Mouse (Mus musculus): ENCODE measurements around the gene Sidt1.
A peak's percentile ranks its signal among the peaks of the same experiment; 100 is the strongest.
"Not testable (repeated sequence)": the region's sequence is repeated elsewhere in the genome, so short reads cannot be mapped to it uniquely, and the experiment has no call there.

Sidt1 gene

DNA sequence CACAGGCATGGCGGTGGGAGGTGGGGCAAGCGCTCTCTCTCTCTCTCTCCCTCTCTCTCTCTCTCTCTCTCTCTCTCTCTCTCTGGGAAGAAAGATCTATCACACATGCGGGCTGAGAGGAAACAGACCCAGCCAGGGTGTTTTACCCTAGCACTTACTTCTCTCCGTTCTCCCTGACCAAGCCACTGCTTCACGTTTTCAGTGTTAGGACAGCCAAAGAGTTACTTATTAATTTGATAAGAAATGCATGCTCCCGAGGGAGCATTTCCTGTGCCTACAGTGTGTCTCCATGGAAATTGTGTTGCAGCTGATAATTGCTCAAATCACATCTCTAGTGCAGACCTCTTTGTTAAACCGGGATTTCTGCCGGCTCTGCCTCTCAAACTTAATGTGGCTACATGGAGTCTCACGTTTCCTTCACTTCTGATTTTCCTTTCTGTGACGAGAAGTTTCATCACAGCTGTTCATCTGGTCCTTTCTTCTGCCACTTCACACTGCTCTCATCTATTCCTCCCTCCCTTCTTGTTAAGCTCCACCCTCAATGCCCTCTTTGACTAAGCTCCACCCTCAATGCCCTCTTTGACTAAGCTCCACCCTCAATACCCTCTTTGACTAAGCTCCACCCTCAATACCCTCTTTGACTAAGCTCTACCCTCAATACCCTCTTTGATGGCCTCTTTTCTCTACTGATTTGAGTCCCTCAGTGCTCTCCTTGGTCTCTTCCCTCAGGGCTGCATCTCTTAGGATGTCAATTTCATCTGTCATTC lies 30.7 kb downstream of the Sidt1 start:
- DNase-seq, result no peak

DNA sequence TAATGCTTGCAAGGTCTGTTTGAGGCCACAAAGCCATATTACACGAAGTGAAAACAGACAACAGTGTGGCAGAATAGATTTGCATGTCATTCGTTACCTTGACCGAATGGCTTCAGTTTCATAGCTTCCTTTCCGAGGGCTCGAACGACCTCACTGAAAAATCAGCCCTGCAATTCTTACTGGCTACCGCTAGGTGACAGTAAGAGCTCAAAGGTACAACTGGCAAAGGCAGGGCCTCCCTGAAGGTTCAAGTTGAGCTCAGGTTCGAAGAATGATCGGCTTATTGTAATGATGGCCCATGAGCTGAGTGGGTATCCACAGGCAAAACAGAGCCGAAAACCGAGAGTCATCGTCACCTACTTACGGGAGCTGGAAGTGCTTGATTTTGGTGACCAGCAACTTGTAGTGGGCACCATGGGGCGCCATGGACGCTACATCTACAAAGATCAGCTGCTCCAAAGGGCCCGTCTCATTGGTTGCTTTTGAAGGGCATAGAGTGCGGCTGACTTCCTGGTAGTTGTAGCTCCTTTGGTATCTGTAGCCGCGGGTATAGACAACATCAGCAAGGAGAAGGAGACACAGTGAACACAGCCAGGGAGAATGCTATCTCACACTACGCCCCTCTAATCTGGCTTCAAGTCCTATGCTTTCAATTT lies 33.4 kb downstream of the Sidt1 start:
- DNase-seq, result no peak

DNA sequence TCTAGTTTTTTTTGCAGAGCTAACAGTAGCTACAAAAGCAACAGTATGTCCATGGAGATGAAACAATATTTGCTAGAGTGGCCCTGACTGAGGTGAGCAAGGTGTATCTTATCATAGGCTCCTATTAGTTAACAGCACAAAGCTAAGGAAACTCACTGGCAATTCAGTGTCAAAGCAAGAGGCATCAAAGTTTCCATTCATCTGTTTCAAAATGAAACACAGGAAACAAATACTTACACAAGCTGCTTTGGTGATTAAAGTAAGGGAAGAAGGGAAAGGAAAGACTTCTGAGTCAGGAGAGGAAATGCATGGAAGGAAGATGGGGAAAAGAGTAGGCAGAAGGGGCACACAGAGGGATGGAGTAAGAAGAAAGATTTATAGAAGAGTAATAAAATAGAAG lies 39.0 kb downstream of the Sidt1 start:
- no peak for DNase-seq

DNA sequence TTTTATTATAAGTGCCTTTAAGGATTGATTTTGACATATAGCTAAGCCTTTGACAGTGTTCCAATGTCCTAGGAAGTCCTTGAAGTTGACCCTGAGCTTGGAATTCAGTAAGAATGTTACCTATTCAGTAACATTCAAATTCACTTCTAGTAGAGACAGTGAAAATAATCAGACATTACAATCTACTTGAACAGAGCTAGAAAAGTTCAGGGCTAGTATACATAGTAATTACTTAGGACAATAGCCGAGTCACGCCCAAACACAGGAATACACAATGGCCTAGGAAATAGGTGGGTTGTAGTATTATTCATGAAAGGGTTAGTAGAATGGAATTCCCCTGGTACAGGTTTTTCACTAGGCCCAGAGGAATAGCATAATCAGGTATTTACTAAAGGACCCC lies 40.3 kb downstream of the Sidt1 start:
- DNase-seq, result not testable (repeated sequence)

DNA sequence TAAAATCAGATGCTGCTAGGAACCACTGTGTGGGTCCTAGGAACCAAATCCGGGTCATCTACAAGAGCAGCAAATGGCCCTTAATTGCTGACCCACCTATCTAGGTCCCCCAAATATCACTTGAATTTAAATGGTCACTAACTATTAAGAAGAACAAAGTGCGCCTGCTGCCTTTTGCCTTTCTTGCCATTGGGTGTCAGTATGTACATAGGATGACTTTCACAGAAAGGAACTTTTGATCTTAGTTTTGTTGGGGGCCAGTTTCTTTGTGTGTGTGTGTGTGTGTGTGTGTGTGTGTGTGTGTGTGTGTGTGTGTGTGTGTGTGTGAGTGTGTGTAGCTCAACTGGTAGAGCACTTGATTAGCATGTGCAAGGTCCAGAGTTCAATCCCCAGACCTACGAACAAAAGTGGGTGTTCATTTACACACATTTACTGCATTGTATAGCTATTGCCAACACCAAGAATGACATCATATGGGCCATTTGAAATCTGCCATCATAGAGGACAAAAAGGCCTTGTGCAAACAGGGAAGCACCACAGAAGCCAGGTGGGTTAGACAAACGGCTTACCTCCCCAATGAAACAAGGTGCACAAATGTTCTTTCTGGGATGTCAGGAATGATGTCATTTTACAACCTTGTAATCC lies 43.9 kb downstream of the Sidt1 start:
- no peak for DNase-seq

DNA sequence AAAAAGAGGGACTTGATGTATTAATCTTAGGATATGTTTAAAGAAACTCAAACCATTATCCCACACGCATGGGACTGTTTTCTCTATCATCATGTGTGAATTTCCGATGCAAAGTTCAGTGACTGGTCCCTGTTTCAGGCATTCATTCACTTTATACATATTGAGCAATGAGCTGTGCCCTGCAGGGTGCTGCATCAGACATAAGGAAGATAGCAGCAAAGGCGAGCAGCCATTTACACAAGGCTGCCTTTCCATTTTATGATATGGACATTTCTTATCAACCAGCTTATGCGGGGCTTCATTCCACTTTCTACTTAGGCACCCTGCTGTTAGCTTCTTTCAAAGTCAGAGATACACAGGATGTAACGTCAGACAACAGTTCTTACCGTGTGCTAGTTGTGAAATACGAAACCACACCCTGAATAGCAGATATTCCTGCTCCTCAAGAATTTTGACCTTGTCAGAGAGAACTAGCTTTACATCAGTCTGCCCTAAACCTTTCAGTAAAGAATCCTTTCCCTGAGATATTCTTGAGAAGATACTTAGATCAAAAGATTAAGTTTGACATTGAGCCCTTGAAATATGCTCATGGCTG lies 45.5 kb downstream of the Sidt1 start:
- DNase-seq, result no peak

DNA sequence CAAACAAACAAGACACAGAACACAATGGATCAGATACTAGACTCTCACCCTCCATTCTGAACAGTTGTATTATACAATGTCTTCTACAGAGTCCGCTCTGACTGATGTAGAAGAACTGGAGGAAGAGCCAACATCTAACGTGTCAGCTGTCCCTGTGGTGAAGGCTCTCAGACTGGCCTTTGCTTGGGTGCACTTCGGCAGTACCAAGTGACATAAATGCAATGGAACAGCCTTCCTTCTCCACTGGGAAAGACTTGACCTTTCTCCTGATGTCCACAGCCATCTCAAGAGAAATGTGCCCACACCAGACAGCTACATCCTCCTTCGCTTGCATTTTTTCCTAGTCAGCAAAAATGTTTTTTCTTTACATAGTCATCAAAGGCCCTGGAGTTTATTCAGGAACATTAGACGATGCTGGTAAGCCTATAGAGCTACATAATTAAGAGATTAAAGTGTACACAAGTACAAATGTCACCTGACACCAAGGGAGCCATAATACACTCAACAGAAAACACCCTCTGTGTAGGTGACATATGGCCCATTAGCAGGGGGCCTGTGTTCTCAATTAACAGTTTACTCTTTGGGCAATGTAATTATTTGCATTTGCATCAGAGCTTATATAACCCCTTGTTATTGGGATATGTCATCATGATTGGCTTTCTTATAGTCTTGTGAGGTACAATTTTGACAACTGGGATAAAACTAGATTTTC lies 50.2 kb downstream of the Sidt1 start:
- peak; percentile 69 to 83 for DNase-seq

DNA sequence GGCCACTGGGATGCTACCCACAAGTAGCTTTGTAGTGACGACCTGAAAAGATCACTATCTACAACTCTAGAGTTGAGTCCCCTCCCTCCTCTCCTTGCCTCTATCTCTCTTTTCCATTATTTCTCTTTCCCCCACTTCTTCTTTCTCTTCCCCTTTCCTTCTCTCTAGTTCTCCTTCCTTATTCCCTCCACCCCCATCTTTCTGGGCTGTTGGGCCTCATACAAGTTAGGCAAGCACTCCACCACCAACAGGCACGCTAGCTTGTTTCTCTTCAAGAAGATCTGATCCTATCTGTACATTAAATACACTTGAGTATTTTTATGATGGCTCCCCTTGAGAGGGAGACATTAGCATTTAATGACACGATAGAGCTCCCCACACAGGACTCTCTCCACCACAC lies 51.0 kb downstream of the Sidt1 start:
- no peak for DNase-seq

DNA sequence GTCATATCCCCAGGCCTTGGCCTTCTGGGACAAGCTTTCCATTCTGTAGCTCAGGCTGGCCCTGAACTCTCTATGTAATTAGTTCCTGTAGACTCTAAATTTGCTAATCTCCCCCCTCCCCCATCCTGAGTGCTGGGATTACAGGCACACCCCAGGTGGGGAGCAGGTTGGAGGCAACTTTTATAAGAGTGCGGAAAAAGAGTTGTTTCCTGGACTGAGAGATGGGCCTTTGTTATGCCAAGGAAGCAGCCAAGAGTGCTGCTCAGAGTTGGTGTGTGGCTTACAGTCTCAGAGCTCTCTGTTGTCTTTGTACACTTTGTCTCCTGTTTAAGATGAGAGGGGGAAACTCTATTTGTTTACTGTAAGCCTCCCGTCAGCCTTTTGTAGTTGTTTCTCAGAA lies 52.2 kb downstream of the Sidt1 start:
- DNase-seq, result no peak

DNA sequence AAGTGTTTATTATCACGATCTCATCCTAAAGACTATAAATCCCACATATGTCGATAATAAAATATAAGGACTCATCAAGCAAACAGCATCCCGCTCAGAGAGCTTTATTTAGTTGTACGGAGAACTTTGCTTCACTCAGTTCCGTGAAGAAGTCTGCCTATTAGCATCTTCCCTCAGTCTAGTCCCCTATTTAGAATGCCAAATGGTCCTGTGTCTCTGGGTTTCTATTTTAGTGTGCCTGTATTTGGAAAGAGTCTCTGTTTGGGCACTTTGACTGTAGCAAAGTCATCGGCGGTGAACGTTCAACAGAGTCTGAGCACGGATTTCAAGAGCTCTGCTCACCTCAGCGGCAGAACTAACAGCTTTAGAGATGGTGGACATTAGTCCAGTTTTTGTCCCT lies 55.8 kb downstream of the Sidt1 start:
- no peak for DNase-seq

DNA sequence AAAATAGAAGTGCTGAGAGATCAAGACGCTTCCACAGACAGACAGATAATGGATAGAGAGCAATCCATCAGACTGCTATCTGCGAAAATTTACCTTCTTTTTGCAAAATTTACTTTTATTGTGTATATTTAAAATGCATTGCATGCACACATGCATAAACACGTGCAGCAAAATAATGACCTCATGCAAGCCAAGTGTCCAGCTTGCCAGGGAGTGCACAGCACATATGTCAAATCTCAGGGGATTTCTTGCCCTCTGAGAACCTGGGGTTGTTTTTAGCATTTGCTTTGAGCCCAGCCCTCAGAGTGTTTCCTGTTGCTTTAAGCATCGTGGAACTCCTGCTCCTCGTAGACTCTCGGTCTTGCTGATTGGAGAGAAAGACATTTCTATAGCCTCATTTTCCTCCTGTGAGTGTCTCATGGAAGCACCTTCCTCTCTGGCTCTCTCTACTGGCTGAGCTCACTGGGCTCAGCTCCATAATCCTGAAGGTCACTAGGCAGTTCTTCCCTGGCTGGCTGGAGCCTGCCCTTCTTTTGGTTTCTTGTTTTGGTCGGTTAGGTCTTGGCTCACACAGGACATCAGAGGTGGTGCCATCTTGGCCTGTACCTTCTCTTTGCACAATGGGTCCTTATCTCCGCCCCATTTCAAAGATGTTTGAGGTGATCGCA lies 61.5 kb downstream of the Sidt1 start:
- peak; percentile 69 to 75 for DNase-seq

DNA sequence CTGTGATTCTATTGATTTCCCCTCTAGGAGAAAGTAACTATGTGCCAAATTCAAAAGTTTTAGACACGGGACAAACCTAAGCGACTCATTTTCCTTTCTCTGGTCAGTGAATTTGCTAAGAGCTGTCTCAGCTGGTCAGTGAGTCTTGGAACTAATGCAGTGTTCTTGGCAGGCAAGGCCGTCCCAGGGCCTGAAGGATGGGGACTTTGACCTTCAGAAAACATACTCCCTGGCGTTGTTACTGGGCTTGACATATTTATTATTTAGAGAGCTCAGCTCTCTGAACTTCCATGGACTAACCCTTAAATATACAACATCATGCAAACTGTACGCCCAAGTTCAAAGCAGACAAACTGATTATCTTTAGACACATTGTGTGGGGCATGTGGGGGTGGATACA lies 62.4 kb downstream of the Sidt1 start:
- no peak for DNase-seq

DNA sequence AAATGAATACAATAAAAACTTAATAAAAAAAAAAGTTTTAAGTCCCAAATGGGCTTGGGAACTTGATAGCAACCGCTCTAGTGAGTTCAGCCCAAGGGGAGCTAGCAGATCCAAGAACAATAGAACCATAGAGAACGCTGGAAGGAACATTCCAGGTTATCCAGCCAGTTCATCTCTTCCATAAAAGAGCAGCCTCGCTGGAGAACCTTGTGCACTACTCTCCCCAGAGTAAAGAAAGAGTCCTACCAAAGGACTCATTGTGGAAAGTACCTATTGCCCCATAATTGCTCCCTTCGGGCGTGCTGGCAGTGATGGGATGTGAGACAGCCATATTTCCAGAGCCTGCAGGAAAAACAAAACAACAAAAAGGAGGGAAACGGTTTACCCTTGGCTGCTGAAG lies 63.4 kb downstream of the Sidt1 start:
- DNase-seq, result no peak

DNA sequence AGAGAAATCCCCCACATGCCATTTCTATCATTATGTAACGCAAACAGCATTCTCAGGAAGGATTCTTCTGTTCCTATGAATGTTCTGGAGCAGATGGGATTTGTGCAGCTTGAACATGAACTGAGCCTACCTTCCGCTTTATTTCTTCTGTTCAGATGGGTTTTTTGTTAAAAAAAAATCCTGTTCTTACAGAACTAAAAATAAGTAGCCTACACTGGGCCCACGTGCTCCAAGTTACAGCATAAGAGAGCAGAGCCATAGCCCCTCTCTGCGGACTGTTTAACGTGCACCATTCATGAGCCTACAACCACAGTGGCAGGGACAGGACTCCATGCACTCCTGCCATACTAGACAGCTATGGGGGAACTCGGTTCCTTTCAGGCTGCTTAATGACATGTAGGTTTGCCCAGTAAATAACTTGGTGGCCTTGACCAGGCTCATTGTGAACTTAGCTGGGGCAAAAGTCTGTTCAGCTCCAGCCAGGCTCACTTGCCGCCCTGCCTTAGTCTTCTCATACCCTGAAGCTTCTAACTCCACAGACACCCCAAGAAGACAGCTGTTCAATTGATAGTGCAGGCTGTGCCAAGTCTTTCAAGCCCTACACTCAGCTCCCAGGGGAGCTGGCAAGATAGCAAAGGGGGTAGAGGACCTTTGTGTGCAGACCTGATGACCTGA lies 64.3 kb downstream of the Sidt1 start:
- no peak for DNase-seq

DNA sequence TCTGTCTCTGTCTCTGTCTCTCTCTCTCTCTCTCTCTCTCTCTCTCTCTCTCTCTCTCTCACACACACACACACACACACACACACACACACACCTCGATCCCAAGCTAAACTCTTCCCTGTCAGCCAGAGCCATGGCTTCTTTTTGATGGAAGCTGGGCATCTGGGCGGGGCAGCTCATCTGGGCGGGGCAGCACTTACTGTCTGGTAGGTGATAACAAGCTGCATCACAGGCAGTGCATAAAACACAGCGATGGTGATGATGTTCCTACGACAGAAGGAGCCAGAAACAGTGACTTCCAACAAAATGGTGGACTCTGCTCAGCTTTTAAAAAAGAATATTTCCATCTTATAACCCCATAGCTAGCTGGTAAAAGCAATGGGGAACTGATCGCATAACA lies 67.4 kb downstream of the Sidt1 start:
- DNase-seq, result no peak

DNA sequence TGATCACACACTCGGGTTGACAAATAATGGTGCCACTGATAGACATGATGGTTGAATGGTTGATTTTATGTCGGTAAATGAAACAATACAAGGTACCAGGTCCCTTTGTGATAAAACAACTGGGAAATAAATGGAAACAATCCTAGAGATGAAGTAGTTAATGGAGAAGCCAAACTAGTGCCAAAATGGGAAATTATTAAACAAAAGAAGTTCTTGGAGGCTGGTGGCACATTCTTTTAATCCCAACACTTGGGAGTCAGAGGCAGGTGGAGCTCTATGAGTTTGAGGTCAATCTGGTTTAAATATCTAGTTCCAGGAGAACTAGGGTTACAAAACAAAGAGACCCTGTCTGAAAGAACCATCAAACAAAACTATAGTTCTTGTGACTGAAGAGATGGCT lies 68.1 kb downstream of the Sidt1 start:
- DNase-seq, result no peak

DNA sequence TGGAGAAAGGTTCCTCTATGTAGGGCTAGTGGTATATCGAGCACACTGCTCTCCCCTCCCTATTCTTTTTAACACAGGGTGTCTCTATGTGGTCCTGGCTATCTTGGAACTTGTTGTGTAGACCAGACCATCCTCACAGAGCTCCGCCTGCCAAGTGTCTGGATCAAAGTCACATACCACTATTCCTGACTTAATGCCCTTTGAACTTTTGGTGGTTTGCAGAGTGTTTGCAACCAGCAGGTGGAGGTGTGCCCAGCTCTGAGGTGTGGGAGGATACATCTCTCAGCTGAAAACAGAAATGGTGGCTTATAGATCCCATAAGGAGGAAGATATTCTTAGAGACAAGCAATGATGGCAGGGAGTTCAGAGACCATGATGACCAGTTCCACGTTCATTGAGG lies 75.5 kb downstream of the Sidt1 start:
- peak in 1 of 2 experiments; percentile 5 for DNase-seq

DNA sequence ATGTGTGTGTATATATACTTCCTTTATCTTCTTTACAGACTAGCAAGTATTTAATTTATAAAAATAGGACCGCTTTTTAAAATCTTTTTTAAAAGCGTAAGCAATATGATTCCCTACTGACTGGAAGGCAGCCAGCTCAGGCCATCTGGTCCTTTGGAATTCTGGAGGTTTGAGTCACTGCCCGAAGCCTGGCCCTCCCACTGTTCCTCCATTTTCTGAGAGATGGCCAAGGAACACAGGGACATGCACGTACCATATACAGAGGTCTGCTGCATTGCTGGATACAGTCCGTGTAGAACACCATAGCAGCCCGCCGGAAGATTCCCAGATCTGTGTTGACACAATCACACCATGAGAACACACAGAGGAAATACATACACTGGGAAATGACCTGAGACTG lies 78.3 kb downstream of the Sidt1 start:
- peak; percentile 95 to 96 for DNase-seq

DNA sequence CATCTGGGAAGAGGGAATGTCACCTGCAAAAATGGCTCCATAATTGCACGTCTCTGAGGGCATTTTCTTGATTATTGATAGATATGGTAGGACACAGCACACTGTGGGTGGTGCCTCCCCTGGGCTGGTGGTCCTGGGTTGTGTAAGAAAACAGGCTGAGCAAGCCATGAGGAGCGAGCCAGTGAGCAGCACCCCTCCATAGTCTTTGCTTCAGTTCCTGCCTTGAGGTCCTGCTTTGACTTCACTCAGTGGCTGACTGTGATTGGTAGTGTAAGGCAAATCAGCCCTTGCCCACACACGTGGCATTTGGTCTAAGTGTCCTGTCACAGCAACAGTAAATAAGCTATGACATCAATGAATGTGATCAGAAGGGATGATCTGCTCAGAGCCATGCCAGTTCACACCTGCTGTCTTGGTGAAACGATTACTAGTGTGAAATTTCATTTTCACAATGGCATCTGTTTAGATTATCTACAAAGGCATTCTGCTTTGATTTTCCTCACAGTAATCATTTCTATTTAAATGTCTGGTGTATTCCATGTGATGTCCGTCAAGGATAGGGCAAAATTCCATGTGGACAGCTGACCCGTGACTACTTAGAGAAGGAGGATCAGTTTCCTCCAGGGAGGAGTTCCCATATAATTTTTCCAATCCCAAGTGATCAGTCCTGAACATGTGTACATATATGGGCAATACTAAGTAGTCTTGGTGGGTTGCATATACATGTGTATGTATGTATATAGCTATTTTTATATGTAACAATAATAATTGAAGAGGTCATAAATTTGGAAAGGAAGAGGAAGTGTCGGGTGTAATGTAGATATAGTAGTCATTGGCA lies 79.0 kb downstream of the Sidt1 start:
- peak; percentile 42 to 44 for DNase-seq

DNA sequence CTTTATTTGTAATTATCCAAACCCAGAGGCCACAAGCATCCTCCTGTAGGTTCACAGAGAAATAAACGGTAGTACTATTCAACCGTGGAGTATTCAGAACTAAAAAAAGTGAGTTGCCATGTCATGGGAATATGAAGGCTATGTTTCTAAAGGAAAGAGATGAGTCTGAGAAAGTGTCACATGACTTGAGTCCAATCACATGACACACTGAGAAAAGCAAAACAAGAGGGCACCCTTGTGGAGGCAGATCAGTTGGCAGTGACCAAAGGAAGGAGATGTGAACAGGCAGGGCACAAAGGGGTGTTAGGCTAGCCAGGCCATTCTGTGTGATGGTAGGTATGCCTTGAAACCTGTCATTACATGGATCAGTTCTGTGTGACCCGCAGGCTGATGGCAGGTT lies 80.3 kb downstream of the Sidt1 start:
- peak in 1 of 2 experiments; percentile 17 for DNase-seq

DNA sequence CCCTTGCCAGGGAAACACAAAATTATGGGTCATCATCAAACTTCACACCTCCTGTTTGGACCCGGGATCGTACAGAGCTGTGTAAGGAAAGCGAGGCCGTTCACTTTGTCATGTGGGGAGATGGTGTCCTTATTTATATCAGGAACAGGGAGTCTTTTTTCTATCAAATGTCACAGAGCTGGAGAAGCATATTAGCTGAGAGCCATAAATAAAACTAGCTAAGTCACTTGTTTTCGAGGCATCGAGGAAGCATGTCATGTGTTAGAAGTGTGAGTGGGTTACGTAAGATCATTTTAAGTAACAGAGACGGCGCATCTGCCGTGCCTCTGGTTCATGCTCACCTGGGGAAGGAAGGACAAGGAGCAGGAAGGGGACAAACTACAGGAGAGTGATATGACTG lies 83.0 kb downstream of the Sidt1 start:
- no peak for DNase-seq
